Mouse (Mus musculus) liver, postnatal 0 days (tissue): ENCODE results near the gene Phb. TPM values are rescaled to one million over a fixed set of nuclear protein-coding genes. Genes with fewer than 3 reads are reported as not detected.

ENCODE experiments used
- ATAC-seq: fragments of 200-750 bp; cut with Nextera tagmentation; 2 replicates; pipeline ENCODE4 v1.8.0; 2017; ENCODE audit warnings: mild to moderate bottlenecking, moderate library complexity
- DNase-seq: peaks from one replicate; pipeline ENCODE4 v3.0.0-alpha.2; 2016
- H3K27ac ChIP-seq: fragments of 300-500 bp; sonication (generic); 2 replicates; pipeline ENCODE4 v1.5.1; 2014; ENCODE audit warnings: antibody characterized with exemption, moderate library complexity, mild to moderate bottlenecking, low read depth
- H3K27me3 ChIP-seq: fragments of 300-500 bp; sonication (generic); 2 replicates; pipeline ENCODE4 v1.6.1; 2014; ENCODE audit warnings: low read length, control low read depth, mixed read lengths; ENCODE audit not compliant: insufficient read depth
- H3K36me3 ChIP-seq: fragments of 300-500 bp; sonication (generic); replicated peaks from 2 replicates; pipeline ENCODE4 v1.6.1; 2014; ENCODE audit warnings: mild to moderate bottlenecking, control low read depth, low read length, moderate library complexity, mixed read lengths; ENCODE audit not compliant: insufficient read depth
- H3K4me1 ChIP-seq: fragments of 300-500 bp; sonication (generic); 2 replicates; pipeline ENCODE4 v1.6.1; 2014; ENCODE audit warnings: antibody characterized with exemption, mild to moderate bottlenecking, control low read depth; ENCODE audit not compliant: insufficient read depth
- H3K4me2 ChIP-seq: fragments of 300-500 bp; sonication (generic); 2 replicates; pipeline ENCODE4 v1.6.1; 2014; ENCODE audit warnings: low read depth, mild to moderate bottlenecking, low read length, moderate library complexity, mixed read lengths
- H3K4me3 ChIP-seq: fragments of 300-500 bp; sonication (generic); 2 replicates; pipeline ENCODE4 v1.5.1; 2014; ENCODE audit warnings: low read depth, low read length
- H3K9ac ChIP-seq: fragments of 300-500 bp; sonication (generic); replicated peaks from 2 replicates; pipeline ENCODE4 v1.6.1; 2014; ENCODE audit warnings: mild to moderate bottlenecking, moderate library complexity
- H3K9me3 ChIP-seq: fragments of 300-500 bp; sonication (generic); 2 replicates; pipeline ENCODE4 v1.6.1; 2016; ENCODE audit warnings: mild to moderate bottlenecking, control low read depth, low read length, mixed read lengths
- CTCF ChIP-seq: sonication (generic); IDR thresholded peaks from 2 replicates; pipeline ENCODE4 v1.5.1; 2016; ENCODE audit warnings: antibody characterized with exemption, low read depth
- EP300 ChIP-seq: IDR thresholded peaks from 2 replicates; pipeline ENCODE4 v1.6.1; 2016; ENCODE audit warnings: antibody characterized with exemption, low read depth, mild to moderate bottlenecking
- WGBS: fragments of 180-500 bp; shearing (Covaris S2); extraction: QIAGEN DNeasy Blood & Tissue Kit; methylation state at CpG from one replicate; pipeline ENCODE4 v1.1.7; 2014; ENCODE audit not compliant: insufficient replicate concordance; 5-methylcytosine and 5-hydroxymethylcytosine counted together
- polyA plus RNA-seq: library from polyadenylated mRNA; unstranded; fragments of >200 nt; fragmentation: Nextera tagmentation; extraction: Ambion mirVana; gene quantifications from 2 replicates; pipeline ENCODE4 v1.2.1, GENCODE M21; 2015

Gene Phb
- polyA plus RNA-seq, 1 experiment from 2014 or later = 236 TPM

DNA sequence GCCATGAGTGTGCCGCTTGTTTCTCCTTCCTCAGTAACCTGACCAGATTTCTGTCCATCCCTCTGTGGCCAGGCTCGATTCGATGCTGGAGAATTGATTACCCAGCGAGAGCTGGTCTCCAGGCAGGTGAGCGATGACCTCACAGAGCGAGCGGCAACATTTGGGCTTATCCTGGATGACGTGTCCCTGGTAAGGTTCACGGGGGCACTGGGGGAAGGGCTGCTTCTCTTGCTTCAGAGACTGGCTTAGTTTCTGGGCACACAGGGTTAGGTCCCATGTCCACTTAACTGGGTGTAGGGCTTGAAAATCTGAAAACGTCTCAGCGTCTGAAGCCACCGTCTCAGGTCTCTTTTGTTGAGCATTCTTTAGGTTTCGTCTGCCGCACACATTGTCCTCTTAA lies 8.7 kb downstream of the Phb start:
- 83% methylated on average over 14 of the region's 14 CpGs for WGBS
- DNase-seq (peak; percentile 57), ATAC-seq (peak; percentile 81)
- Histone ChIP-seq H3K4me3 (no peak overlapping the region), H3K9me3 (no peaks in the 10 kb centered on the region), H3K9ac (no peak overlapping the region), H3K27ac (0 out of 2 replicates have a peak overlapping the region, but pooled peaks have one; percentile 23), H3K4me1 (peaks cover 2% of the 10 kb centered on the region; the same call in 1 of the 2 replicates), H3K36me3 (peaks cover 57% of the 10 kb centered on the region), H3K4me2 (no peak overlapping the region), H3K27me3 (no peaks in the 10 kb centered on the region)
- TF ChIP-seq EP300 (peak; percentile 69), CTCF (no peak)

DNA sequence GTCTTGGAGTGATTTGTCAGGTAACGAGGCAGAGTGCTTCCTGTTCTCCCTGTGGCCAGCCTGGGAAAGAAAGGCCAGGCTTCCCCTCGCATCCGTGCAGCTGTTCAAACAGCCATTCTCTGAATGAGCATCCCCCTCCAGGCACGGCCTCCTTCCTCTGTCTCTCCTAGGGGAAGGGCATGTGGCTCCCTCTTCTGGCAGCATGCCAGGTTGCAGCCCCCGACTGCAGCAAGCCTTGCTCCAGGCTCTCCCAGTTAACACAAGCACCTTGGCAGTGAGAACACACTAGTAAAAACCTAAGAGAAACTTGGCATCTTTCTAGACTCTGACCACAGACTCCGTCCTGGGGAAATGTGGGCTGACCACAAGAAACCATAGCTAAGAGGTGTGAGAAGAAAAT lies 9.6 kb downstream of the Phb start:
- H3K9me3 ChIP-seq = no peaks in the 10 kb centered on the region
- no peaks in the 10 kb centered on the region for H3K27me3 ChIP-seq
- TF ChIP-seq CTCF (peak; percentile 66), EP300 (no peak)
- H3K9ac ChIP-seq = no peak overlapping the region
- no peak overlapping the region for H3K4me2 ChIP-seq
- no peak overlapping the region for H3K4me3 ChIP-seq
- peak; percentile 68 for DNase-seq
- 0 out of 2 replicates have a peak overlapping the region, but pooled peaks have one; percentile 23 for H3K27ac ChIP-seq
- H3K4me1 ChIP-seq = no peaks in the 10 kb centered on the region
- peaks cover 59% of the 10 kb centered on the region for H3K36me3 ChIP-seq
- WGBS = 44% methylated on average over 6 of the region's 6 CpGs
- no peak for ATAC-seq

DNA sequence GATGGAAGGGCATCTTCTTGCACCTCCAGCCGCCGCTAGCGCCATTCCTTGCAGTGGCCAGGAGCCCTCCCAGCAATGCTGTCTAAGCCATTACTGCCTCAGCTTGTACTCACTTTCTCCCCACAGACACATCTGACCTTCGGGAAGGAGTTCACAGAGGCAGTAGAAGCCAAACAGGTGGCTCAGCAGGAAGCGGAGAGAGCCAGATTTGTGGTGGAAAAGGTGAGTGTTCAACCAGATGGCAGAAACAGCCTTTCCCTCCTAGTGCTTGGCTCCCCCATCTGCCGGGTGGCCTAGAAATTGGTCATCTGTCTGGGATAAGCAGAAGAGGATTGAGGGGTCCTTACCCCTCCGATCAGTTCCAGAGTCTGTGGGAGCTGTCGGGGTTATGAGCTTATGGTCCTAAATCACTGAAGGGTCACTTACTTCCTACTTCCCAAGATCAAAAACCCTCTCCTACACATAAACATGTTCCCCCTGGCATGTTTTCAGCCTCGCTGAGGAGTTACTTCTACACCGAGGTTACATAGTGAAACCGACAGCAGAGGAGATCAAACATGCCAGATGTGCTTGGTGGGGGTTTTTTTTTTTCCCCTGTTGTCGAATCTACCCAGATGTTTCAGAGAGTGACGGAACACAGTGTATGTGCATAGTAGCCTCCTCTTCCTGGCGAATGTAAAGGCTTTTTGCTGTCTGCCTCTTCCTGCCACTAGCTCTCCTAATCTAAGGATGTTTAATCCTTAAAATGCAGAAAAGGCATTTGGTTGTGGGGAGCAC lies 11.4 kb downstream of the Phb start:
- no peaks in the 10 kb centered on the region for H3K4me1 ChIP-seq
- no peak overlapping the region for H3K9ac ChIP-seq
- WGBS = 91% methylated on average over 14 of the region's 14 CpGs
- no peak for ATAC-seq
- no peak for DNase-seq
- H3K36me3 ChIP-seq = peaks cover 53% of the 10 kb centered on the region
- no peak overlapping the region for H3K4me2 ChIP-seq
- H3K4me3 ChIP-seq = no peak overlapping the region
- H3K27me3 ChIP-seq = no peaks in the 10 kb centered on the region
- TF ChIP-seq EP300 (no peak), CTCF (no peak)
- H3K27ac ChIP-seq = no peak overlapping the region
- no peaks in the 10 kb centered on the region for H3K9me3 ChIP-seq

DNA sequence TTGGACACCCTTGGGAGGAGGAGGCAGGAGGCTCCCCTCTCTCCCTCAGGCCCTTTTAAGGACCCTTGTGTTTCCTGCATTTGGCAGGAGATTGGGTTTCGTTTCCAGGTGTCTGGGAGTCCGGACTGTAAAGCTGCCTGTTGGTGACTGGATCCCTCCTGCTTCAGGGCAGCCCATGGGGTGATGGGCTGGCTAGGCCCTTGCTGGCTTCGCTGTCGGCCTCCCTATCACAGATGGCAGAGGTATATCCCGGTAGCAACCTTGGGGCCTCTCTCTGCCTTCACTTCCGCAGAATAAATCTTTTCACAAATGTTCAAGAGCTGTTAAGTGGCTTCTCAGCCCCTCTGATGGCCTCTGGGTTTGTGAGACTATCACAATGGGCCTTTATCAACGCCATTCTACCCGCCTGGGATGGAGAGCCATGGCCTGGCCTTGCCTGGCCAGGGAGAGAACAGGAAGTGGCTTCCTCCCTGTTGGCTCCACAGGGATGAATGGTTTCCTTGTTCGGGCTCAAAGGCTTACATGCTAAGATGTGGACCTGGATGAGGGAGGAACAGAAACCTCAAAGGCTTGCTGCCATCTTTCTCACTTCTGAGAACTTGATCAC lies 15.3 kb downstream of the Phb start:
- TF ChIP-seq CTCF (no peak), EP300 (no peak)

DNA sequence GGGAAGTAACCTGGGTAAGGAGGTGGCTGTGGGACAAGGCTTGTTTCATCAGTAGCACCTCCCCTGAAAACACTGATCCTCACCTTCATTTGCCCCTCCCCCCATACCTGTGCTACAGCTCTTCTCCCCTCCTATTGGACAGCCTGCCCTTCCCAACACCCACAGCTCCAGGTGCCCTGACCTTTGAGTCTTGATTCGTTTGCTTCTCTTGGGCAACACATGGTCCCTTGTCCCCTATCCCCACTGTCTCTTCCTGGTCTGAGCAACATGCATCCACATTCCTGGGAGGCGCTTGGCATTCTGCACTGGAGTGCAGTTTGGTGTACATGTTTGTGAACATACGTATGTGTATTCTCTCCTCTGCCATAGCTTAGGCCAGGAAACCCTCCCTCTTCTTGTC lies 16.2 kb downstream of the Phb start:
- peak; percentile 28; the same call in 1 of the 2 replicates for TF ChIP-seq EP300
- TF ChIP-seq CTCF = no peak
- peak overlapping the region; percentile 55 for H3K27ac ChIP-seq
- DNase-seq (peak; percentile 60), ATAC-seq (peak; percentile 92)
- H3K4me2 ChIP-seq = no peak overlapping the region
- H3K4me1 ChIP-seq = peaks cover 8% of the 10 kb centered on the region
- WGBS = 66% methylated on average over 3 of the region's 3 CpGs
- no peaks in the 10 kb centered on the region for H3K27me3 ChIP-seq
- no peaks in the 10 kb centered on the region for H3K9me3 ChIP-seq
- H3K9ac ChIP-seq = no peak overlapping the region
- peaks cover 24% of the 10 kb centered on the region for H3K36me3 ChIP-seq
- no peak overlapping the region for H3K4me3 ChIP-seq

More for the DNA sequence above, 15.3 kb downstream of the Phb start:
- H3K4me2 ChIP-seq = no peak overlapping the region
- 75% methylated on average over 9 of the region's 9 CpGs for WGBS
- no peaks in the 10 kb centered on the region for H3K9me3 ChIP-seq
- H3K27me3 ChIP-seq = no peaks in the 10 kb centered on the region
- peaks cover 32% of the 10 kb centered on the region for H3K36me3 ChIP-seq
- ATAC-seq = no peak
- no peak overlapping the region for H3K9ac ChIP-seq
- H3K4me1 ChIP-seq = peaks cover 2% of the 10 kb centered on the region; the same call in 1 of the 2 replicates
- no peak for DNase-seq
- H3K27ac ChIP-seq = peak overlapping the region; percentile 55
- no peak overlapping the region for H3K4me3 ChIP-seq

DNA sequence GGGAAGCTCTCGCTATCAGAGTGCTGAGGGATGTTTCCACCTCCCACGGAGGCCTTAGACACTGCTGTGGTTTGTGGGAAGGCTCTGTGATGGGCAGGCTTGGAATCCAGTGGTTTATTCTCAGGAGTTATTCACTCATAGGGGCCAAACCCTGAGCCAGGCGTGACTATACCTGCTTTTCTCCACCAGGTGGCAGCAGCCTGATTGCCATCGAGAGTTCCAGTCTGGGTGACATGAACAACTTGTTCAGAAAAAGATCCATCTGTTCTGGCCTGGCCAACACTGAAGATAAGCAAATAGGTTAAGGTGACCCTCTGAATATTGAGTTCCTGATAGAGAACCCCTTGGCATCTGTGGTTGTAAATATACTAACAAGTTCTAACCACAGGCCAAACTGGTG lies 19.3 kb downstream of the Phb start:
- ATAC-seq = 0 out of 2 replicates have a peak, but pooled peaks have one; percentile 17
- no peak overlapping the region for H3K4me2 ChIP-seq
- DNase-seq = peak; percentile 80
- no peaks in the 10 kb centered on the region for H3K9me3 ChIP-seq
- H3K4me3 ChIP-seq = no peak overlapping the region
- H3K9ac ChIP-seq = no peak overlapping the region
- peaks cover 24% of the 10 kb centered on the region for H3K4me1 ChIP-seq
- H3K27me3 ChIP-seq = no peaks in the 10 kb centered on the region
- H3K36me3 ChIP-seq = peaks cover 8% of the 10 kb centered on the region; the same call in 1 of the 2 replicates
- WGBS = 3% methylated on average over 4 of the region's 4 CpGs
- no peak overlapping the region for H3K27ac ChIP-seq
- TF ChIP-seq CTCF (peak; percentile 97), EP300 (0 out of 2 replicates have a peak, but pooled peaks have one; percentile 12)
